Mouse (Mus musculus) lung, postnatal 0 days (tissue): ENCODE data around the gene Anks1.

Experiments
- CTCF ChIP-seq: IDR thresholded peaks from 2 replicates; pipeline ENCODE4 v1.5.1; 2016; ENCODE audit warnings: antibody characterized with exemption, mild to moderate bottlenecking
- EP300 ChIP-seq: IDR thresholded peaks from 2 replicates; pipeline ENCODE4 v1.6.1; 2016; ENCODE audit warnings: antibody characterized with exemption, mild to moderate bottlenecking, control low read depth

- TF ChIP-seq CTCF (peak; percentile 39), EP300 (no peak)
These were observed 183.2 kb downstream of the Anks1 start for GRCm38 (mm10) chr17:28092297-28092696.
